Mouse (Mus musculus) adrenal gland, adult (tissue): ENCODE data around the gene Spock1.
A peak's percentile ranks its signal among the peaks of the same experiment; 100 is the strongest.

Source experiments
- DNase-seq, 2 experiments: peaks; one replicate each; pipeline ENCODE4 v3.0.0; 2022 to 2023; ENCODE audit warnings: low spot score in 1 of 2; ENCODE audit not compliant: inconsistent age in 2 of 2

The Spock1 gene

DNA sequence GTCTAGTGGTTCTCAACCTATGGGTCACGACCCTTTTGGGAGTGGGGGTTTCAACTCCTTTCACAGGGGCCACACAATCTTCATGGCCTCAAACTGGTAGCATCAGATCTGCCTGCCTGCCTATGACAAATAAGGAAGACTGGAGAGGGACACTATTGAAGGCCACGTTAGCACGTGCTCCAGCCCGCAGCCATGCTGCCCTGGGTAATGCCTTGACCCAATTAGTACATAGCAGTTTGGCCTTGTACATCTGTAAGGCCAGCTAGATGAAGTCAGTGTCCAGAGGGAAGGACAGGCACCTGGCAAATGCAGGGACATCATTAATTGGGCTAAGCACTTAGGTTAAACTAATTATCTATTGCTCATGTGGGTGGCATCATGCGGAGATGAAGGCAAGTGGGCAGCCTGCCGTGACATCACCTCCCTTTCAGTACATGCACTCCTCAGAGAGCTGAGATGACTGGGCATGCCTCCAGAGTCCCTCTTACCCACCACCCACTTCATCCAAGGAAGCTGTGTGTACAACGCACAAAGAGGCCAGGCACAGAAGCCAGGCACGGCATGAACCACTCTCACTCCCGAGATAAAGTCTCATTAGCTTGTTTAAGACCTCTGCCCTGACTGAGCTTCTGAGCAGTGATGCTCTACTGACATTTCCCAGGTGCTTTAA is 241.8 kb downstream of the Spock1 start:
- DNase-seq = peak; percentile 35 to 65

DNA sequence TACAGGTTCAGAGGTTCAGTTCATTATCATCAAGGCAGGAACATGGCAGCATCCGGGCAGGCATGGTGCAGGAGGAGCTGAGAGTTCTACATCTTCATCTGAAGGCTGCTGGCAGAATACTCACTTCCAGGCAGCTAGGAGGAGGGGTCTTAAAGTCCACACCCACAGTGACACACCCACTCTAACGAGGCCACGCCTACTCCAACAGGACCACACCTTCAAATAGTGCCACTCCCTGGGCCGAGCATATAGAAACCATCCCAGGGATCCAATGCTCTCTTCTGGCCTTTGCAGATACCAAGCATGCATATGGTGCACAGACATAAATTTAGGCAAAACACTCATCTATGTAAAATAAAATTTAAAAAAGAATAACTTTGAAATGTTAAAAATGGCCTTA is 245.6 kb downstream of the Spock1 start:
- DNase-seq = no peak

- no peak for DNase-seq
Measured at GRCm38 (mm10) chr13:57660523-57660922, 247.6 kb downstream of the Spock1 start.

GRCm38 (mm10) chr13:57659872-57660271 is 248.3 kb downstream of the Spock1 start:
- DNase-seq = peak; percentile 18 to 54

- peak; percentile 47 to 85 for DNase-seq
Measured at GRCm38 (mm10) chr13:57656606-57657005, 251.5 kb downstream of the Spock1 start.

DNA sequence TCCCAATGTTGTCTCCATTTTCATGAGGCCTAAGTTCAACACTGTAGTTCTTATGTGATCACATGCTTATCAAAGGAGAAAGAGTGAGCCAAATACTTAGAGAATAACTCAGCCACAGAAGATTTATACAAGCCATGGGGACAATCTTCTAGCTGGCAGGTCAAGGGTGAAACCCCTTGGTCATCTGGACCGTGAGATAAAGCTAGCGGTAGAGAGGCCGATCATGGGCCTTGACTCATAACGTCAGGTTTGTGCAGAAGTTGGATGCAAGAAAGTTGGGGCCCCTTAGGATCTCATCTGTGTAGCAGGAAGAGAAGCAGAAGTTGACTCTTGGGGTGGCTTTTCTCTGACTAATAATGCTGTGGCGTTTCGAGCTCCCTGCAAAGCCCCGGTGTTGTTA is 253.8 kb downstream of the Spock1 start:
- no peak for DNase-seq

GRCm38 (mm10) chr13:57651236-57651635 is 256.9 kb downstream of the Spock1 start:
- no peak for DNase-seq

DNA sequence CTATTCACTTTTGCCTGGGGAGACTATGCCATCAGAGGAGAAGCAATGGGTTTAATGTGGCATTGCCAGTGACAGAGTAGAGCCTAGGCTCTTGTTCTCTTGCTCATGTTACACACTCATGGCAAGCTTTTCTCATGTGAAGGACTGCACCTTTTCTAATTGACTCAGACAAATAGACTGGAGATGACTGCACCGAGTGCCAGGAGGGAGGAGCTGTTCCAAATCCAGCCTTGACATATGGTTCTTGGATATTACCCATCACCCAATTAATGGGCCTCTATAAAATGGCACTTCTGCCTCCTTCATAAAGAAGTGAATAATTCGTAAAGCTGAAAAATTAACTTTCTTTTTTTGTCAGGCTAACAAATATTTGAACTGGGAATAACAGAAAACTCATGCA is 259.3 kb downstream of the Spock1 start:
- DNase-seq = no peak

- no peak for DNase-seq
Measured at GRCm38 (mm10) chr13:57647456-57647855, 260.7 kb downstream of the Spock1 start.

GRCm38 (mm10) chr13:57643036-57643435 is 265.1 kb downstream of the Spock1 start:
- no peak for DNase-seq

- DNase-seq = no peak
Measured at GRCm38 (mm10) chr13:57641649-57642048, 266.5 kb downstream of the Spock1 start.

DNA sequence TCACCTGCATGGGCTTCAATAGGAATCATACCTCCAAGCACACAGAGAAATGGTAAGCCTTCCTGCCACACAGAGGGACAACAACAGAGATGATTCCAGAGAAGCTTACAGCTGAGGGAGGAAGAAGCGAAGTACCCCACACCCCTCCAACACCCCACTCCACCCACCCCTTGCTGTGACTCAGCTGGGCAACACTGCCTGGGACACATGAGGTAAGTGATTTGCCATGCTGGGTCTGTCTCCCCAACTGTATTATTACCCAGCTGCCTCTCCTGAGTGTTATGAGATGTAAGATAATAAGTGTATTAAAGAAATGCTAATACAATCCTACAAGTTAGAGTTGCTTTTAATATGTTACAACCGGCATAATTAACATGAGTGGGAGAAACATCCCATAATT is 267.2 kb downstream of the Spock1 start:
- no peak for DNase-seq

- no peak for DNase-seq
Measured at GRCm38 (mm10) chr13:57638820-57639219, 269.3 kb downstream of the Spock1 start.

DNA sequence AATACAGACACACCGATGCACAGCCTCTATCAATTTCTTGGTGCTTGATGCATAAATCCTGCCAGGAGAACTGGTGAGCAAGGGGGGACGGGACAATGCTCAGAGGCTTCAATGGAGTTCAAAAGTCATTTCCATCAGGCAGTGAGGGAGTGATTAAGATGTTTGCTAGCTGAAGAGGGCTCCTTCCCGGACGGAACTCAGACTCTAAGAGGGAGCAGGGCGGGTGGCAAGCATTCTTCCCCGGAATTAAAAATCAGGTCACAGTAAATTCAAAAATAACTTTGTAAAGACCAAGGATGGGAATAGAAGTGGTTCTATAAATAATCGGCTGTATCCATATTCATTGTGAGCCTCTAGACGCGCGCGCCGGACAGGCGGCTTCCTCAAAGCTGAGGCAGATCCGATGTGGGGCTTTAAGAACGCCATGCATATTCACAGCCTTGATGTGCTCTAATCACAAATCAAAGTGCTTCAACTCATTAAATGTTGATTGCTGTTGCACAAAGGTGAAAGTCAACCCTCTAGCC is 270.5 kb downstream of the Spock1 start:
- no peak for DNase-seq

- DNase-seq = no peak
Measured at GRCm38 (mm10) chr13:57637080-57637572, 271.0 kb downstream of the Spock1 start.

GRCm38 (mm10) chr13:57636196-57637015 is 271.7 kb downstream of the Spock1 start:
- peak; percentile 14 to 39 for DNase-seq

DNA sequence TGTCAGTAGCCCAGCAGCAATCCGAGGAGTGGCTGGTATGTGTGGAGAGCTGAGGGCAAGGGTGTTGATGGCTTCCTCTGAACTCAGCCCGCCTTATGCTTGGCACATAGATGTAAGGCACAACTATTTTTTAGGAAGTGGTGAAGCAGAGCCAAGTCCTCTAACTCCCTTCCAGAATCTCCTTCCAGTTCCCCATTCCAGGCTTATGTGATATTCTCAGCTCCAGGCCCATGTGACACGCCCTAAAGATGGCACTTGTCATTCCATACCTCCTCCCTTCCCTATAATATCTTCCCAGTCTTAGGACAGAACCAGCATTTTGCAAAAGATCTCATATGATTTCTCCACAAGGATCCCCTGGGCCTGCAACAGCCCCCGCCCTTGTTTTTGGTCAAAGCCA is 277.6 kb downstream of the Spock1 start:
- DNase-seq = no peak

DNA sequence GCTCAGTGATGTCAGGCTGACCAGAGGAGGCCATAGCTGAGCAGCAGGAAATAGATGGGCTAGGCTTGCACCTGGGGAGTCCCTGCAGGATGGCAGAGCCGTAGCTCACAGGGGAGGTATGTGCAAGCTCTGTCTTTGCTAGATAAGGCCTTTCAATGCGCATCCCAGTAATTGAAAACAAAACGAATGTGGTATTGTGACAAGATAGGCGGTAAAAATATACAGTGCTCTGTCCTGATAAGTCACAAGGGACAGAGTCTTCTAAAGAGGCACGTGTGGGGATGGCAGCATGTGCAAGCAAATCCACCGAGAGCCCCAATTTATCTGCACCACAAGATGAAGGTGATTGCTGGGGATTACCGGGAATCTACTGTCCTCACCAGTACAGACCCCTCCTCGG is 279.9 kb downstream of the Spock1 start:
- no peak for DNase-seq

DNA sequence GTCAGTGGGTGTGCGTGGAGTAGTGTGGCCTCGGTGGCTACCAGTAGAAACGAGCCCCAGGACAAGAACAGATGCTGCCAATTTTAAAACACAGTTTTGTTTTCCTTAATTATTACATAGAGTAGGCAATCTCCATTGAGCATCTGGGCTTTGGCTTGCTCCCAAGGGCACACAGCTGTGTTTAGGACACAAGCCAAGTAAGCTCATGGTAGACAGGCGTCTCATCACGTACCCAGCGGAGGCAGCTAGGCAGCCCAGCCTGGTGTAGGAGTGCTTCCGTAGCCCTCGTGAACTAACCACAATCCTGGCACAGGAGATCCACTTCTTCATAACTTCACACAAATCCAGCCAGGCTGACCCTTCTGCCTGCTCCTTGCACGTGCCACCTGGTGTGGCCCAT is 281.7 kb downstream of the Spock1 start:
- DNase-seq = peak in 1 of 2 experiments; percentile 58

- peak; percentile 21 to 45 for DNase-seq
Measured at GRCm38 (mm10) chr13:57623909-57624481, 284.1 kb downstream of the Spock1 start.

- no peak for DNase-seq
Measured at GRCm38 (mm10) chr13:57619079-57619768, 288.9 kb downstream of the Spock1 start.
